Mouse (Mus musculus) spleen, embryonic (tissue): ENCODE results near the gene B3gnt2.

Experiments
- CTCF ChIA-PET: fragments of 350-600 bp; sonication (Branson Sonifier 250); formaldehyde crosslinking; loops from one replicate; lab custom pipeline; 2022; lab: Charles Lee

The B3gnt2 gene

DNA sequence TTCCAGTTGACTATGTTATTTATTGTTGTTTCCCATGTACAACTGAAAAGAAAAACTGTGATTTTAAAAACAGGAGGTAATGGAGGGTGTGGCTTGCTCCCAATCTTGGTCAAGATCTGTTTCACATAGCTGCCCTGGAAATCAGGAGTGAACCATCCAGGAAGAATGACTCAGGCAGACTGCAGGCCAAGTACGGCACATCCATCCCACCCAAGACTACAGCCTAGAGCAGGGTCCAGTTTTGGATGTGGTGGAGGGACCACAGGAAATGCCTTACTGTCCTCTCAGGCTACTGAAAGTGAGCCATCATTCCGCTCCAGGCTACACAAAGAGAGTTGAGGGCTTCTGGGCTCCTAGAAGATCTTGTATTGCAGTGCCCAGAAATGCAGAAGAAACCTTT, 80.0 kb downstream of the B3gnt2 start:
- CTCF ChIA-PET: interaction anchor here (0.6 kb wide), 1 partner anchor 15 kb away, joined by 4 read pairs; no protein-coding TSS in a partner anchor

- CTCF ChIA-PET: interaction anchor here (0.6 kb wide), 1 partner anchor 104 kb away, joined by 3 read pairs; no protein-coding TSS in a partner anchor
These were observed 80.8 kb downstream of the B3gnt2 start for GRCm38 (mm10) chr11:22779821-22780551.

DNA sequence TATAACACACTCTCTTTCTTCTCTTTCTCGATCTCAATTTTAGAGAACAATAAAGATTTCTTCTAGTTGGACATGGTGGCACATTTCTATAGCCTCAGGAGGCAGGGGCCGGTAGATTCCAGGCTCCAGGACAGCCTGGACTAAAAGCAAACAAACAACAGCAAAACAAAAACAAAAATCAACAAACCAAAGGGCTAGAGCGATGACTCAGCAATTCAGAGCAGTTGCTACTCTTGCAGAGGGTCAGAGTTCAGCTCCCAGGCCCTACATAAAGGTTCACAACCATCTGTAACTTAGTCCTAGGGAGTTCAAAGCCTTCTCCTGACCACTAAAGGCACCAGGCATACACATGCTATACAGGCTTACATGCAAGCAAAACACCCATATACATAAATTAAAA, 82.2 kb downstream of the B3gnt2 start:
- CTCF ChIA-PET: no interaction called here

DNA sequence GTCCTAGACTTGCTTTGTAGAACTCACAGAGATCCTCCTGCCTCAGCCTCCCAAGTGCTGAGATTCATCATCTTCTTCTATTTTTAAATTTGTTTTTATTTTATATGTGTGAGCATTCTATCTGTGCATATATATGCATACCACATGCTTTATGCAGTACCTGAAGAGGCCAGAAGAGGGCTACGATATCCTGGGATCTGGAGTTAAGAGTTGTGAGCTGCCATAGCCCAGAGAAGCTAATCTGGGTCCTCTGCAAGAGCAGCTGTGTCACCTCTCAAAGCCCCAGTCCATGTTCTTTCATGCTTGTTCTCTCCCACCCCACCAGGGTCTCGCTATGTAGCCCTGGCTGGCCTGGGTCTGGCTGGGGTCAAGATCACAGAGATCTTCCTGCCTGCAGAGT, 83.2 kb downstream of the B3gnt2 start:
- CTCF ChIA-PET: interaction anchor here (0.5 kb wide), 1 partner anchor 148 kb away, joined by 4 read pairs; no protein-coding TSS in a partner anchor

DNA sequence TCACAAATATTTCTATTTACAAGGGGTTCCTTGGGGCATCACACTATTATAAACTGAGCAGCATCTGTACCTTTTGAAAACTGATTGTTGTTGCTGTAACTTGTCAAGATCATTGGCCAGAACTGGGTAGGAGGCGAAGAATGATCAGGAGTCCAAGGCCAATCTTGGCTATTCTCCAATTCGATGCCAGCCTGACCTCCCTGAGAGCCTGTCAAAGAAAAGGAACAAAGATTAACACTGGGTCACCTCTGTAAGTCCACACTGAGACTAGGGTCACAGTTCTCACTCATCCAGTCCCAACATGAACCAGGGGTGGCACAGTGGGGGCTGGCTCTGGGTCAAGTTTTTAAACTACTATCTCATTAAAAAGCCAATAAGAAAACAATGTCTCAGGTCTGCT, 85.9 kb downstream of the B3gnt2 start:
- CTCF ChIA-PET: no interaction called here

GRCm38 (mm10) chr11:22766238-22766637, 94.5 kb downstream of the B3gnt2 start:
- CTCF ChIA-PET: interaction anchor here (0.7 kb wide), 1 partner anchor 15 kb away, joined by 4 read pairs; no protein-coding TSS in a partner anchor

DNA sequence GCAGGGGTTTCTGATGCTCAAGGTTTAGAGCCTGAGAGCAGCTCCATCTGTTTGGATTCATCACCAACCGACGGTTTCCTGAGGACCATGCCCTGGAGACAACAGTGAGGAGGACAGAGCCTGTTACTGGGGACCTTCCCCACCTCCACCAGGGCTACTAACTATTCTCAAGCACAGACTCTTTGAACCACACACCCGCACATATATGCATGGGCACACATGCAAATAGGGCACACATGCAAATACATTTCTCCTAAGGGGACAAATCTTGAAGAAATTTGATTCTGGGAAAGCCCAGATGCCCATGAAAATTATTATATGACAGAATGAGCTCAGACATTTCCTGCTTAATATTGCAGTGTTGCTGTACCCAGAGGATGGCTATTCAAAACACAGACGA, 95.3 kb downstream of the B3gnt2 start:
- CTCF ChIA-PET: interaction anchor here (0.7 kb wide), 1 partner anchor 16 kb away, joined by 4 read pairs; no protein-coding TSS in a partner anchor

- CTCF ChIA-PET: interaction anchor here (0.6 to 0.8 kb wide), 2 partner anchors 57 to 155 kb away, joined by 3 read pairs; no protein-coding TSS in a partner anchor
These were observed 97.0 kb downstream of the B3gnt2 start for GRCm38 (mm10) chr11:22763556-22764295.

- CTCF ChIA-PET: interaction anchor here (0.6 to 0.8 kb wide), 2 partner anchors 58 to 155 kb away, joined by 3 read pairs; no protein-coding TSS in a partner anchor
These were observed 97.7 kb downstream of the B3gnt2 start for GRCm38 (mm10) chr11:22763055-22763454.

DNA sequence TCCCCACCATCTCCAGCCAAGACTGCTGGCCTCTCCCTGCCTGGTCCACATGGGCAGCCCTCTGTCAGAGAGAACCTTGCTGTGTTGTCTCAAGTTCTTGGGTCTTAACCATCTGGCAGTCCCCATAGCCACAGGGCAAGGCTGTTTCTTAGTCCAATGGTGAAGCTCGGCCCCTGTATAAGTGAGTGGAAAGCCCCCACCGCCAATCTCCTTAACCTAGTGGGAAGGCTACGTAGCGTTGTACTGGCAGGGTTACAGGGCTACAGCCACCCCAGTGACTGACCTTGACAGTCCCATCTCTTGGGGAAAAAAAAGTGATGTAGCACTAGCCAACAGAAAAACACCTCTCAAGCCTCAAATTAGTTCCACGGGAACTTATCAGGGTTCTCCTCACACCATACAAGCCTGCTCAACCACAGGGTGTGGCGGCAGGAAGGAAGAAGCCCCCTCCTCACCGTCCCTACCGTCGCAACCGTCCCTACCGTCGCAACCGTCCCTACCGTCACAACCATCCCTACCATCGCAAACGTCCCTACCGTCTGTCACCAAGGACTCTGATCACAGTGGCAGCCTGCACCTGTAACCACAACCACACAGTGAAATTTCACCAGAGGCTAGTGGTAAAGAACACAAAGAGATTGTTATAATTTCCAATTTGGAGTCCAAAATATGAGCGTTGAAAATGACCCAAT, 98.4 kb downstream of the B3gnt2 start:
- CTCF ChIA-PET: no interaction called here

DNA sequence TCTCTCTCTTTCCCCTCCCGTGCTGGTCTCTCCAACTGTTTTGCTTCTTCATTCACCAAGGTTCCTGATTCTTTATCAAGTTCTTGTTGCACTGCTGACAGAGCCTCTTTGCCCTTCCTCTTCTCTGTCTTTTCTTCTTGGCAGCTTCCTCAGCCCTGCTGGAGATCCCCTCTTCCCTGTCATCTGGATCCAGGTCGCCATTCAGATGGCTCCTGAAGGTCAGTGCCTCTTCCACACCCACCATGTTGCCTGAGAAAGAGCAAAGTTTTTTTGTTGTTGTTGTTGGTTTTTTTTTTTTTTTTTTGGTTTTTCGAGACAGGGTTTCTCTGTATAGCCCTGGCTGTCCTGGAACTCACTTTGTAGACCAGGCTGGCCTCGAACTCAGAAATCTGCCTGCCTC, 101.0 kb downstream of the B3gnt2 start:
- CTCF ChIA-PET: no interaction called here

- CTCF ChIA-PET: no interaction called here
These were observed 104.4 kb downstream of the B3gnt2 start for GRCm38 (mm10) chr11:22756168-22756980.

- CTCF ChIA-PET: no interaction called here
These were observed 105.6 kb downstream of the B3gnt2 start for GRCm38 (mm10) chr11:22755180-22755579.

DNA sequence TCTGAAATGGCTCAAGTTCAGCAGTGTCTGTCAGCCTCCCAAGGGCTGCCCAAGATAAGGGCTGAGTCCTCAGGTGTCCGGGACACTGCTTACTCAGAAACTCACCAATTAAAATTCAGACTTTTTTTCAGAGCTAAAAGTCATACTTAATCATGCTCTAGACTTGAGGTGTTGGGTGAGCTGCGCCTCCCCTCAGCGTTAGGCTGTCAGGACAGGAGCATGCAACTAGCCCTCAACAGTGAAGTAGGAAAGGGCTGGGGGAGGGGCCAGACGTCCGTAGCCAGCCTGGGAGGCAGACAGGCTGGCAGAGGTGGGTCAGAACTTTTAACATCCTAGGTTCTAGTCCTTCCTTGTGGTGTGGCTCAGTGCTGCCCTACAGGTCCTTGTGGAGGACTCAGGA, 108.2 kb downstream of the B3gnt2 start:
- CTCF ChIA-PET: no interaction called here

GRCm38 (mm10) chr11:22751592-22751991, 109.2 kb downstream of the B3gnt2 start:
- CTCF ChIA-PET: interaction anchor here (0.7 kb wide), 1 partner anchor 41 kb away, joined by 5 read pairs; no protein-coding TSS in a partner anchor

DNA sequence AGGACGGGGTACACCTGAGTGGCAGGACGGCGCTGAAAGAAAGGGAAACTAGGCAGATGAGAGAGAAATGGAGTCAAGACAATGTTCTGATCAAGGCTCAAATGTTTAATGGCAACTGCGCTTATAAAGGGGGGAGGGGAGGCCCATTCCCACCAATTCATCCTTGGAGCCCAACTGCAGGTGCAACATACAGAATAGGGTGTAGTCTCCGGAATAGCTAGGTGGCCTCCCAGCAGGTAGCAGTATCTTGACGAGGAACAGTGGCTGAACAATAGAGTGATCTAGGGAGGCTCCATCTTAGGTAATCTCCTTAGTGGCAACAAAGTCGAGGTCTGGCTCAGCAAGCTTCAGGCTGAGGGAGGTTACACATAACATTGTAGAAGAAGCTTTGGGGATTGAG, 113.4 kb downstream of the B3gnt2 start:
- CTCF ChIA-PET: no interaction called here

GRCm38 (mm10) chr11:22745356-22745755, 115.4 kb downstream of the B3gnt2 start:
- CTCF ChIA-PET: no interaction called here

- CTCF ChIA-PET: interaction anchor here (0.6 kb wide), 1 partner anchor 90 kb away, joined by 3 read pairs; no protein-coding TSS in a partner anchor
These were observed 117.0 kb downstream of the B3gnt2 start for GRCm38 (mm10) chr11:22743561-22744269.

GRCm38 (mm10) chr11:22741998-22742626, 118.6 kb downstream of the B3gnt2 start:
- CTCF ChIA-PET: no interaction called here

DNA sequence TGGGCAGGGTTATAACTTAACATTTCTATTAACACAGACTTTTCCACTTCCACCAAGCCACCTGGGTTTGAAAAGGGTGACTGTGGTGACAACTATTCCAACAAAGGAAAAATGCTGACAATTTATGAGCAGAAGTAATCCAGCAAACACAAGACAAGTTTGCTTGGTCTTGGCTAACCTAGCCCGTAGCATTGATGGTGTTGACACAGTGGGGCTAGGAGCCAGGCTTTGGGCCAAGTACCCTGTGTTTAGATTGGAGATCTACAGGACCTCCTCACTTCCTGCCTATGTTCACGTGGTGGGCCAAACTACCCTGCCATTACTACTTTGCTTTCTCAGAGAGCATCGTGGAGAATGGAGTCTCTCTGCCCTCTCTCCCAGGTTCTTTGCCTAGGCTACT, 119.3 kb downstream of the B3gnt2 start:
- CTCF ChIA-PET: no interaction called here
